Mouse (Mus musculus) heart, adult 2 months (tissue): ENCODE measurements at regions not wholly inside any gene's neighbourhood (a gene's known extent, or its start where the extent isn't known, plus 50 kb on each side); places are given as distances from the start of the nearest gene placed in this dataset.

Source experiments
- DNase-seq, 2 experiments: peaks; one replicate each; pipeline ENCODE4 v3.0.0; 2021
- H3K27ac ChIP-seq: fragments of 200-600 bp; 2 replicates; pipeline ENCODE4 v1.8.1; 2022
- H3K27me3 ChIP-seq: fragments of 200-500 bp; 2 replicates; pipeline ENCODE4 v1.6.1; 2012; ENCODE audit warnings: mild to moderate bottlenecking, low read length, inconsistent platforms, mixed read lengths; ENCODE audit not compliant: control insufficient read depth, insufficient read depth
- H3K36me3 ChIP-seq: fragments of 200-500 bp; 2 replicates; pipeline ENCODE4 v1.6.1; 2012; ENCODE audit warnings: low read length, inconsistent platforms; ENCODE audit not compliant: control insufficient read depth, insufficient read depth
- H3K4me1 ChIP-seq: fragments of 200-500 bp; 2 replicates; pipeline ENCODE4 v1.6.1; 2011; ENCODE audit warnings: low read length; ENCODE audit not compliant: control insufficient read depth, insufficient read depth
- H3K4me3 ChIP-seq: fragments of 200-600 bp; 2 replicates; pipeline ENCODE4 v1.8.1; 2022
- H3K79me2 ChIP-seq: fragments of 200-500 bp; replicated peaks from 2 replicates; pipeline ENCODE4 v1.6.1; 2012; ENCODE audit warnings: mild to moderate bottlenecking, inconsistent platforms, low read length, moderate library complexity, mixed read lengths; ENCODE audit not compliant: control insufficient read depth, insufficient read depth
- H3K9ac ChIP-seq: fragments of 200-500 bp; 2 replicates; pipeline ENCODE4 v1.6.1; 2012; ENCODE audit warnings: low read depth, mild to moderate bottlenecking, control low read depth, inconsistent platforms, low read length, mixed read lengths
- CTCF ChIP-seq: fragments of 200-600 bp; IDR thresholded peaks from 2 replicates; pipeline ENCODE4 v1.8.1; 2022; ENCODE audit warnings: antibody characterized with exemption, mild to moderate bottlenecking, moderate library complexity
- EP300 ChIP-seq: fragments of 200-500 bp; IDR thresholded peaks from 2 replicates; pipeline ENCODE4 v1.6.1; 2011; ENCODE audit warnings: low read depth, low read length, control low read depth; ENCODE audit not compliant: insufficient read depth
- POLR2A ChIP-seq: fragments of 200-500 bp; IDR thresholded peaks from 2 replicates; pipeline ENCODE4 v1.6.1; 2011; ENCODE audit warnings: mild to moderate bottlenecking, low read depth, low read length, control low read depth; ENCODE audit not compliant: insufficient read depth
- WGBS: fragments of 180-500 bp; shearing (Covaris S2); methylation state at CpG from one replicate; pipeline ENCODE4 v1.1.7; 2018; 5-methylcytosine and 5-hydroxymethylcytosine counted together
- intact Hi-C: fragments of 180-260 bp; cut with DNase I; formaldehyde crosslinking; loops from one replicate; pipeline ENCODE4 v1.15.1; 2025

DNA sequence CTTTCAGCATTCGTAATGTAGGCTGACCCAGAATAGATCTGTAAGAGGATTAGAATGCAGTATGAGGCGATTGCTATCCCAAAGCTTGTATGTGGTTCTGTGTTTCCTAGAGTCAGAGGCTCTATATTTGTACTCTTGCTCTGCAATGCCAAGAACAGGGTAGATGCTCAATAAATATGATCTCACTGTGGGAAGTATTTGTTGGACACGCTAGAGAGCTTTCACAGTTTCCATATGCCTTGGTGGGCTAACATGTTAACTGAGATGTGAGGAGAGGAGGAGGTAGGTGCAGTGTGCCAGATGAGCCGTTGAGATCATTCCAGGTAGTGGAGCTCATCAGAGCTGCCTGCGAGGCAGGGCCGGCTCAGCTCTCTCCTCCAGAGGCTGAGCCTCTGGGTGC is 163.1 kb downstream of the Sec16b start:
- no peaks in the 10 kb centered on the region for H3K27me3 ChIP-seq
- H3K4me1 ChIP-seq = no peaks in the 10 kb centered on the region
- 79% methylated on average over 6 of the region's 6 CpGs for WGBS
- H3K27ac ChIP-seq = no peak overlapping the region
- H3K79me2 ChIP-seq = no peaks in the 10 kb centered on the region
- DNase-seq = no peak
- H3K36me3 ChIP-seq = no peaks in the 10 kb centered on the region
- TF ChIP-seq POLR2A = no peak
- TF ChIP-seq EP300 = no peak
- no peak for TF ChIP-seq CTCF
- no peak overlapping the region for H3K9ac ChIP-seq
- intact Hi-C loops = loop anchor here (10.0 kb wide), 1 partner anchor 1285 kb away; no protein-coding TSS in a partner anchor
- H3K4me3 ChIP-seq = no peak overlapping the region

DNA sequence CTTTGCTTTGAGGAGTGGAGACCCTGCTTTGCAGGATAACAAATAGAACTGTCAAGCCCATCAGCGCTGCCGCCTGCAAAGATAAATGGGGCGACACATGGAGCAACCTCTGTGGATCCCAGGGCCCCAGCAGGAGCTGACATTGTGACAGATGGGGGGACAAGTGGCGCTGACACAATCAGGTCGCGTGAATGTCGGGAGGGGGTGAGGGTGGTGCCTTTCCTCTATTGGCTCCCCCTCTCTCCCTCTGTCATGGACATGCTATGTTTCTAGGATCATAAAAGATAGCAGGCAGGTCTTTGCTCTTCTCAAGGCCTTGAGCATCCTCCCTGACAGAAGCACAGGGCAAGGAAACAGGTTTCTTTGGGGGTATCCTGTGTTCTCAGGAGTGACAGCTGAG is 177.8 kb downstream of the Sec16b start:
- Histone ChIP-seq H3K27ac (no peak overlapping the region), H3K9ac (no peak overlapping the region), H3K79me2 (no peaks in the 10 kb centered on the region), H3K4me3 (no peak overlapping the region), H3K4me1 (no peaks in the 10 kb centered on the region), H3K27me3 (no peaks in the 10 kb centered on the region), H3K36me3 (no peaks in the 10 kb centered on the region)
- DNase-seq = no peak
- intact Hi-C loops = no loop called here
- no peak for TF ChIP-seq CTCF
- TF ChIP-seq EP300 = no peak
- no peak for TF ChIP-seq POLR2A
- WGBS = 24% methylated on average over 7 of the region's 7 CpGs

DNA sequence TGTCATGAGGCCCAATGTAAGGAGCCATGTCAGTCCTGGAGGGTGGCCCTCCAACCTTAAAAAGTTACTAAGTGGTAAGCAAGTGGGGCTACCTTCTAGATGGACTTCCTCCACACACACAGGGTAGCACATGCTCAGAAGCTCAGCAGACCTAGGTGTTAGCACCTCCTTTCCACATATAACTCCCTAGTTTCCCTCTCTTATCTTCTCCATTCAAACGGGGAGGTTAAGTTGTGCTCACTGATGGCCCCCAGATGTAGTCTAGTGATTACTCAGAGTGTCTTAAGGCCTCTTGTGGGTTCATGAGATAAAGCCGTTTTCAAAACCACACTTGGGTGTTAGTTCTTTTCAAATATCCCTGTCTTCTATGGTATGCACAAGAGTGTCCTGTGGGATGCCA is 188.7 kb downstream of the Sec16b start:
- Histone ChIP-seq H3K79me2 (no peaks in the 10 kb centered on the region), H3K9ac (no peak overlapping the region), H3K4me1 (no peaks in the 10 kb centered on the region), H3K27me3 (no peaks in the 10 kb centered on the region), H3K36me3 (no peaks in the 10 kb centered on the region), H3K27ac (no peak overlapping the region), H3K4me3 (no peak overlapping the region)
- no peak for TF ChIP-seq EP300
- TF ChIP-seq CTCF = no peak
- no peak for TF ChIP-seq POLR2A
- 29% methylated on average over 2 of the region's 2 CpGs for WGBS
- no peak for DNase-seq
- intact Hi-C loops = no loop called here

DNA sequence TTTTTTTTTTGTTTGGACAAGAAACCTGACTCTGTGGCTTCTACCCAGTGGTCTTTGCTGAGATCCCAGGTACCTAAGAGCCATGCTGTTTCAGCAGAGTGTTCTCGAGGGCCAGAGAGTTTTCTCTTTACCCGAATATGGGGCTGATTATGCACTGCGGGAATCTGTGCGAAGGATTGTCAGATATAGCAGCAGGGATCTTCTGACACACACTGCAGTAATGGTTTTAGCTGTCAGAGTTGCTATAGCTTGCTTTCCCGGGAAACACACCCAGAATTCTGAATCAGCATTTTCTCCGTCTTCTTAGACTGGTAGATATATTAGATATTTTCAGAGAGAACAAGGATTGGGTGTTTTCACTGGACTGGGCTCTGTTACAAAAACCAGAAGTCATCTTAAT is 197.1 kb downstream of the Sec16b start:
- Histone ChIP-seq H3K4me3 (no peak overlapping the region), H3K27me3 (no peaks in the 10 kb centered on the region), H3K27ac (no peak overlapping the region), H3K36me3 (no peaks in the 10 kb centered on the region), H3K4me1 (no peaks in the 10 kb centered on the region), H3K79me2 (no peaks in the 10 kb centered on the region), H3K9ac (no peak overlapping the region)
- DNase-seq = no peak
- TF ChIP-seq POLR2A = no peak
- TF ChIP-seq EP300 = no peak
- TF ChIP-seq CTCF = no peak
- intact Hi-C loops = no loop called here
- WGBS = 76% methylated on average over 6 of the region's 6 CpGs

DNA sequence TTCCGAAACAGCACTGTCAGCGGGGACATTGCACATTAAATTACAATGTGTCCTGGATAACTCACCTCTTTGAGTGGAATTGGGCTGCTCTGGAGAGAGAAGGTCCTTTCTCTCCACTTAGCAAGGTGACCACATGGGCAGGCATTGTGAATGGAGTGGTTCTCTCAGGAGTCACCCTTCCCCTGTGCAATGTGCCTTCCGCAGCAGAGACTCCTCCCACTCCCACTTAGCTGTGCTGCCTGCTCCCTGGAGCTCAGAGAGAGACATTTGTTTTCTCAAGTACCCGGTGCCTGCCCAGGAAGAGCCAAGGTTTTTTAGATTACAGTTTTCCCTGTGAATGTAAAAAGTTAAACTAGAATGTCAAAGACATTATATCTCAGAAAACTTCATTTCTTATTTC is 198.8 kb downstream of the Sec16b start:
- H3K9ac ChIP-seq = no peak overlapping the region
- intact Hi-C loops = no loop called here
- no peak for DNase-seq
- WGBS = 38% methylated on average over 4 of the region's 4 CpGs
- no peak overlapping the region for H3K27ac ChIP-seq
- no peak for TF ChIP-seq POLR2A
- no peak for TF ChIP-seq CTCF
- TF ChIP-seq EP300 = no peak
- H3K4me3 ChIP-seq = no peak overlapping the region
- H3K4me1 ChIP-seq = no peaks in the 10 kb centered on the region
- no peaks in the 10 kb centered on the region for H3K36me3 ChIP-seq
- no peaks in the 10 kb centered on the region for H3K79me2 ChIP-seq
- H3K27me3 ChIP-seq = no peaks in the 10 kb centered on the region

GRCm38 (mm10) chr1:157707256-157707655 is 200.7 kb downstream of the Sec16b start:
- Histone ChIP-seq H3K27ac (no peak overlapping the region), H3K27me3 (no peaks in the 10 kb centered on the region), H3K36me3 (no peaks in the 10 kb centered on the region), H3K9ac (no peak overlapping the region), H3K4me3 (no peak overlapping the region), H3K79me2 (no peaks in the 10 kb centered on the region), H3K4me1 (no peaks in the 10 kb centered on the region)
- no peak for TF ChIP-seq EP300
- no peak for TF ChIP-seq POLR2A
- no peak for TF ChIP-seq CTCF
- intact Hi-C loops = no loop called here
- DNase-seq = no peak
- 67% methylated on average over 2 of the region's 2 CpGs for WGBS

GRCm38 (mm10) chr1:157709117-157709516 is 202.6 kb downstream of the Sec16b start:
- TF ChIP-seq EP300 = no peak
- TF ChIP-seq CTCF = no peak
- TF ChIP-seq POLR2A = no peak
- H3K9ac ChIP-seq = no peak overlapping the region
- no peak overlapping the region for H3K27ac ChIP-seq
- intact Hi-C loops = no loop called here
- H3K4me1 ChIP-seq = no peaks in the 10 kb centered on the region
- 85% methylated on average over 6 of the region's 6 CpGs for WGBS
- H3K27me3 ChIP-seq = no peaks in the 10 kb centered on the region
- H3K36me3 ChIP-seq = no peaks in the 10 kb centered on the region
- no peaks in the 10 kb centered on the region for H3K79me2 ChIP-seq
- no peak for DNase-seq
- H3K4me3 ChIP-seq = no peak overlapping the region
